Mouse (Mus musculus) limb, embryonic 15.5 days (tissue): ENCODE measurements at regions not wholly inside any gene's neighbourhood (a gene's known extent, or its start where the extent isn't known, plus 50 kb on each side); places are given as distances from the start of the nearest gene placed in this dataset.

ENCODE experiments used
- ATAC-seq: fragments of 200-750 bp; cut with Nextera tagmentation; 2 replicates; pipeline ENCODE4 v1.8.0; 2017; ENCODE audit warnings: low read depth, moderate TSS enrichment; ENCODE audit not compliant: insufficient number of reproducible peaks, low FRiP score, low TSS enrichment
- H3K27ac ChIP-seq: fragments of 300-500 bp; sonication (generic); 2 replicates; pipeline ENCODE4 v1.5.1; 2015; ENCODE audit warnings: moderate library complexity, mild to moderate bottlenecking, inconsistent platforms
- H3K27me3 ChIP-seq: fragments of 300-500 bp; sonication (generic); 2 replicates; pipeline ENCODE4 v1.6.1; 2015; ENCODE audit warnings: inconsistent platforms
- H3K36me3 ChIP-seq: fragments of 300-500 bp; sonication (generic); 2 replicates; pipeline ENCODE4 v1.6.1; 2015; ENCODE audit warnings: inconsistent platforms
- H3K4me1 ChIP-seq: fragments of 300-500 bp; sonication (generic); 2 replicates; pipeline ENCODE4 v1.6.1; 2015; ENCODE audit warnings: inconsistent platforms
- H3K4me2 ChIP-seq: fragments of 300-500 bp; sonication (generic); 2 replicates; pipeline ENCODE4 v1.6.1; 2015; ENCODE audit warnings: mild to moderate bottlenecking, inconsistent platforms
- H3K4me3 ChIP-seq: fragments of 300-500 bp; sonication (generic); 2 replicates; pipeline ENCODE4 v1.5.1; 2015; ENCODE audit warnings: mild to moderate bottlenecking, inconsistent platforms
- H3K9ac ChIP-seq: fragments of 300-500 bp; sonication (generic); 2 replicates; pipeline ENCODE4 v1.6.1; 2015; ENCODE audit warnings: inconsistent platforms
- H3K9me3 ChIP-seq: fragments of 300-500 bp; sonication (generic); 2 replicates; pipeline ENCODE4 v1.6.1; 2016; ENCODE audit warnings: inconsistent platforms
- WGBS: fragments of 180-500 bp; shearing (Covaris S2); methylation state at CpG from one replicate; pipeline ENCODE4 v1.1.7; 2015; 5-methylcytosine and 5-hydroxymethylcytosine counted together

GRCm38 (mm10) chr11:8377301-8377700, 287.0 kb downstream of the Tns3 start:
- Histone ChIP-seq H3K27me3 (no peaks in the 10 kb centered on the region), H3K4me1 (no peaks in the 10 kb centered on the region), H3K36me3 (no peaks in the 10 kb centered on the region), H3K9ac (no peak overlapping the region), H3K4me2 (no peak overlapping the region), H3K4me3 (no peak overlapping the region), H3K9me3 (no peaks in the 10 kb centered on the region), H3K27ac (no peak overlapping the region)
- ATAC-seq: no peak
- 88% methylated on average over 4 of the region's 4 CpGs for WGBS

GRCm38 (mm10) chr11:8365545-8365944, 298.8 kb downstream of the Tns3 start:
- Histone ChIP-seq H3K4me2 (no peak overlapping the region), H3K4me3 (no peak overlapping the region), H3K9ac (no peak overlapping the region), H3K27me3 (no peaks in the 10 kb centered on the region), H3K9me3 (no peaks in the 10 kb centered on the region), H3K36me3 (no peaks in the 10 kb centered on the region), H3K27ac (no peak overlapping the region), H3K4me1 (no peaks in the 10 kb centered on the region)
- whole genome bisulfite sequencing: 88% methylated on average over 1 of the region's 1 CpGs
- no peak for ATAC-seq

GRCm38 (mm10) chr11:8364703-8365433, 299.5 kb downstream of the Tns3 start:
- WGBS: 66% methylated on average over 9 of the region's 9 CpGs
- no peaks in the 10 kb centered on the region for H3K27me3 ChIP-seq
- no peak for ATAC-seq
- no peak overlapping the region for H3K4me2 ChIP-seq
- no peaks in the 10 kb centered on the region for H3K36me3 ChIP-seq
- no peaks in the 10 kb centered on the region for H3K4me1 ChIP-seq
- H3K9ac ChIP-seq: no peak overlapping the region
- H3K27ac ChIP-seq: no peak overlapping the region
- no peaks in the 10 kb centered on the region for H3K9me3 ChIP-seq
- H3K4me3 ChIP-seq: no peak overlapping the region

- Histone ChIP-seq H3K27me3 (no peaks in the 10 kb centered on the region), H3K4me2 (no peak overlapping the region), H3K36me3 (no peaks in the 10 kb centered on the region), H3K4me3 (no peak overlapping the region), H3K27ac (no peak overlapping the region), H3K9ac (no peak overlapping the region), H3K9me3 (no peaks in the 10 kb centered on the region), H3K4me1 (no peaks in the 10 kb centered on the region)
- WGBS: 90% methylated on average over 14 of the region's 14 CpGs
- no peak for ATAC-seq
Measured at GRCm38 (mm10) chr11:8344938-8345337, 319.4 kb downstream of the Tns3 start.

GRCm38 (mm10) chr11:8302347-8303188, 361.8 kb downstream of the Tns3 start:
- no peak overlapping the region for H3K9ac ChIP-seq
- peaks cover 9% of the 10 kb centered on the region; the same call in 1 of the 2 replicates for H3K4me1 ChIP-seq
- H3K27ac ChIP-seq: no peak overlapping the region
- ATAC-seq: no peak
- H3K36me3 ChIP-seq: no peaks in the 10 kb centered on the region
- no peaks in the 10 kb centered on the region for H3K27me3 ChIP-seq
- no peak overlapping the region for H3K4me2 ChIP-seq
- H3K9me3 ChIP-seq: no peaks in the 10 kb centered on the region
- WGBS: 32% methylated on average over 14 of the region's 14 CpGs
- no peak overlapping the region for H3K4me3 ChIP-seq

- WGBS: 42% methylated on average over 5 of the region's 5 CpGs
- 0 out of 2 replicates have a peak, but pooled peaks have one; percentile 37 for ATAC-seq
- H3K4me2 ChIP-seq: no peak overlapping the region
- H3K9ac ChIP-seq: no peak overlapping the region
- no peaks in the 10 kb centered on the region for H3K27me3 ChIP-seq
- no peaks in the 10 kb centered on the region for H3K9me3 ChIP-seq
- H3K27ac ChIP-seq: peak overlapping the region; percentile 19
- peaks cover 10% of the 10 kb centered on the region; the same call in 1 of the 2 replicates for H3K4me1 ChIP-seq
- H3K36me3 ChIP-seq: no peaks in the 10 kb centered on the region
- H3K4me3 ChIP-seq: no peak overlapping the region
Measured at GRCm38 (mm10) chr11:8297462-8297861, 366.9 kb downstream of the Tns3 start.

- Histone ChIP-seq H3K9me3 (no peaks in the 10 kb centered on the region), H3K9ac (no peak overlapping the region), H3K4me1 (peaks cover 4% of the 10 kb centered on the region; the same call in 1 of the 2 replicates), H3K36me3 (no peaks in the 10 kb centered on the region), H3K27ac (peak overlapping the region; percentile 33; the same call in 1 of the 2 replicates), H3K27me3 (no peaks in the 10 kb centered on the region), H3K4me3 (no peak overlapping the region), H3K4me2 (no peak overlapping the region)
- WGBS: 27% methylated on average over 6 of the region's 6 CpGs
- ATAC-seq: peak; percentile 81
Measured at GRCm38 (mm10) chr11:8293322-8294014, 370.9 kb downstream of the Tns3 start.

- no peaks in the 10 kb centered on the region for H3K4me1 ChIP-seq
- WGBS: 63% methylated on average over 1 of the region's 1 CpGs
- no peak overlapping the region for H3K27ac ChIP-seq
- no peak overlapping the region for H3K4me3 ChIP-seq
- no peak overlapping the region for H3K9ac ChIP-seq
- ATAC-seq: peak; percentile 30; the same call in 1 of the 2 replicates
- no peak overlapping the region for H3K4me2 ChIP-seq
- H3K36me3 ChIP-seq: no peaks in the 10 kb centered on the region
- no peaks in the 10 kb centered on the region for H3K9me3 ChIP-seq
- H3K27me3 ChIP-seq: no peaks in the 10 kb centered on the region
Measured at GRCm38 (mm10) chr11:8285271-8285670, 379.1 kb downstream of the Tns3 start.

- Histone ChIP-seq H3K4me1 (no peaks in the 10 kb centered on the region), H3K27ac (no peak overlapping the region), H3K27me3 (no peaks in the 10 kb centered on the region), H3K4me3 (no peak overlapping the region), H3K4me2 (no peak overlapping the region), H3K9me3 (no peaks in the 10 kb centered on the region), H3K9ac (no peak overlapping the region), H3K36me3 (no peaks in the 10 kb centered on the region)
- ATAC-seq: no peak
- WGBS: 70% methylated on average over 4 of the region's 4 CpGs
Measured at GRCm38 (mm10) chr11:8275203-8275602, 389.1 kb downstream of the Tns3 start.

- Histone ChIP-seq H3K4me3 (no peak overlapping the region), H3K9me3 (no peaks in the 10 kb centered on the region), H3K4me2 (no peak overlapping the region), H3K27me3 (no peaks in the 10 kb centered on the region), H3K4me1 (no peaks in the 10 kb centered on the region), H3K27ac (no peak overlapping the region), H3K36me3 (no peaks in the 10 kb centered on the region), H3K9ac (no peak overlapping the region)
- WGBS: 43% methylated on average over 2 of the region's 2 CpGs
- no peak for ATAC-seq
Measured at GRCm38 (mm10) chr11:8269171-8269570, 395.2 kb downstream of the Tns3 start.

- H3K27me3 ChIP-seq: no peaks in the 10 kb centered on the region
- no peak for ATAC-seq
- no peaks in the 10 kb centered on the region for H3K9me3 ChIP-seq
- H3K4me3 ChIP-seq: no peak overlapping the region
- peaks cover 14% of the 10 kb centered on the region for H3K4me1 ChIP-seq
- peak overlapping the region; percentile 13; the same call in 1 of the 2 replicates for H3K27ac ChIP-seq
- no peaks in the 10 kb centered on the region for H3K36me3 ChIP-seq
- WGBS: 28% methylated on average over 2 of the region's 2 CpGs
- no peak overlapping the region for H3K4me2 ChIP-seq
- no peak overlapping the region for H3K9ac ChIP-seq
Measured at GRCm38 (mm10) chr11:8254036-8254435, 410.3 kb downstream of the Tns3 start.

- H3K27ac ChIP-seq: no peak overlapping the region
- H3K9ac ChIP-seq: no peak overlapping the region
- no peaks in the 10 kb centered on the region for H3K9me3 ChIP-seq
- H3K4me3 ChIP-seq: no peak overlapping the region
- H3K36me3 ChIP-seq: no peaks in the 10 kb centered on the region
- H3K4me2 ChIP-seq: no peak overlapping the region
- H3K4me1 ChIP-seq: peaks cover 28% of the 10 kb centered on the region
- no peaks in the 10 kb centered on the region for H3K27me3 ChIP-seq
- 65% methylated on average over 2 of the region's 2 CpGs for WGBS
- no peak for ATAC-seq
Measured at GRCm38 (mm10) chr11:8251360-8251759, 413.0 kb downstream of the Tns3 start.
